Mouse (Mus musculus) small intestine, adult 2 months (tissue): ENCODE measurements around the gene Lipo4. TPM values are rescaled to one million over a fixed set of nuclear protein-coding genes. Genes with fewer than 3 reads are reported as not detected.
"Not testable (repeated sequence)": the region's sequence is repeated elsewhere in the genome, so short reads cannot be mapped to it uniquely, and the experiment has no call there.

ENCODE experiments used
- H3K27ac ChIP-seq: fragments of 200-500 bp; 2 replicates; pipeline ENCODE4 v1.5.1; 2012; ENCODE audit warnings: low read depth, low read length, control low read depth, inconsistent platforms; ENCODE audit not compliant: insufficient read depth
- H3K27me3 ChIP-seq: fragments of 200-500 bp; 2 replicates; pipeline ENCODE4 v1.6.1; 2012; ENCODE audit warnings: mild to moderate bottlenecking, moderate library complexity, low read length, inconsistent platforms; ENCODE audit not compliant: control insufficient read depth, insufficient read depth
- H3K36me3 ChIP-seq: fragments of 200-500 bp; 2 replicates; pipeline ENCODE4 v1.6.1; 2012; ENCODE audit warnings: mild to moderate bottlenecking, low read length, control low read depth, inconsistent platforms; ENCODE audit not compliant: control insufficient read depth, insufficient read depth
- H3K4me1 ChIP-seq: fragments of 200-500 bp; 2 replicates; pipeline ENCODE4 v1.6.1; 2012; ENCODE audit warnings: low read length, inconsistent platforms, mixed read lengths; ENCODE audit not compliant: control insufficient read depth, insufficient read depth, insufficient read length
- H3K4me3 ChIP-seq: fragments of 200-500 bp; 2 replicates; pipeline ENCODE4 v1.5.1; 2012; ENCODE audit warnings: low read depth, mild to moderate bottlenecking, control low read depth, inconsistent platforms, low read length, moderate library complexity
- CTCF ChIP-seq: fragments of 200-500 bp; IDR thresholded peaks from 2 replicates; pipeline ENCODE4 v1.5.1; 2012; ENCODE audit warnings: low read depth, mild to moderate bottlenecking, control low read depth, inconsistent platforms, low read length, moderate library complexity, mixed read lengths; ENCODE audit not compliant: insufficient replicate concordance, insufficient read length; ENCODE audit errors: extremely low read depth
- POLR2A ChIP-seq: fragments of 200-500 bp; IDR thresholded peaks from 2 replicates; pipeline ENCODE4 v1.6.1; 2012; ENCODE audit warnings: low read depth, mild to moderate bottlenecking, control low read depth, inconsistent platforms, low read length, moderate library complexity
- WGBS: fragments of 180-500 bp; shearing (Covaris S2); methylation state at CpG from one replicate; pipeline ENCODE4 v1.1.7; 2018; 5-methylcytosine and 5-hydroxymethylcytosine counted together
- polyA plus RNA-seq: library from polyadenylated mRNA; depleted of rRNA; stranded (reverse); fragments of >200 nt; gene quantifications from 2 replicates; pipeline ENCODE4 v1.2.3, GENCODE M21; 2012; rRNA removed

The Lipo4 gene
- not detected in 2 replicates for polyA plus RNA-seq

DNA sequence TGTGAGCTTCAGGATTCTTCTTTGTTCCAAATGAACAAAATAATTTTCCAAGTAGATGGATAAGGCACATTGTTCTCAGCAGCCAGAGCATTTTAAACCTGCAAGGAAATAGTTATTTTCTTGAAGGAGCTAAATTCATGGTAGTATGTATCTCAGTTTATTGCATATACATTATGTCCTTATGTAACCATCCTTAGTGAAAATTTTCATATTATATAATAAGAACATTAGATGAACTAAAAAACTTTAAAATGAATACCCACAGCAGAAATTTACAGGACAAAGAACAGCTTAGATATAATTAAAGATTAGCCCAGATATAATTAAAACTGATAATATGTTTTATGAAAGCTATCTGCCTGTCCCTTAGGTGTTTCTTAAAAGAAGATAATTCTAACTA lies at the start of gene Lipo4:
Gene Lipo4 (minus strand): TSS at position 101 of the 400 bp plus-strand sequence.
- no peak within 1 kb of the TSS for H3K4me3 ChIP-seq
- TF ChIP-seq CTCF (no peak), POLR2A (no peak)
- no peaks in the 10 kb centered on the region for H3K27me3 ChIP-seq
- no peaks in the 10 kb centered on the region for H3K36me3 ChIP-seq
- no peaks in the 10 kb centered on the region for H3K4me1 ChIP-seq
- H3K27ac ChIP-seq = no peak within 1 kb of the TSS

DNA sequence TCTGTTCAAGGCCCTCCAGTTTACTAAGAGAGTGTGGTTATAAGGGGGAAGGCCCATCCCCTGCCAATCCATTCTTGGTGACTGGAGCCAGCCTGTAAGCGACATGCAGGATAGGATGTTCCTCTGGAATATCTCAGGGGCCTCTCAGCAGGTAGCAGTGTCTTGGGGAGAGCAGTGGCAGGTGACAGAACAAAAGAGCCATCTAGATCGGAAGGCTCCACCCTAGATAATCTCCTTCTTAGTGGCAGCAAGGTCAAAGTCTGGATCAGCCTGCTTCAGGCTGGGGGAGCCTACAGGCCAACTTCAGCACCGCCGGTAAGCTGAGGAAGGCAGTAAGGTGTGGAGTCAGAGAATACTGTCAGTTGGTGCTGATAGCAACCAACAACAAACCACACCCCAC lies 61.2 kb downstream of the Lipo4 start:
- not testable (repeated sequence) for H3K4me1 ChIP-seq, H3K27ac ChIP-seq, H3K27me3 ChIP-seq, H3K4me3 ChIP-seq, H3K36me3 ChIP-seq
- 15% methylated on average over 4 of the region's 4 CpGs for WGBS

DNA sequence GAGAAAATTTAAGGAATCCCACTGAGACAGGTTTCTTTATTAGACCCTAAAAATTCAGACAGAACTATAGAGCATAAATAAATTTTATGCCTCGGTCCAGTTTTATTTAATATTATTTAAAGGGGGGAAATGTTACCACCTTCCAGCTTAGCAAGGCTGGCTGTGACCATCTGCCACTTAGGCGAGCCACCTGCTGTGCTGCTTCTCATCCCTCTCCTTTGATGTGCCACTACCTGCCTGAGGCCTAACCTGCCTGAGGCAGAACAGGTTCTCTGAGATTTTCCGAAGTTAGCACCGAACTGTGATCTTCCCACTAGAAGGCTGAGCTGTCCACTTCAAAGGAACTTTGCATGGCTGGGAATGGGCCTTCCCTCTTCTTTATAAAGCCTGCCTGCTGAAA lies 63.9 kb downstream of the Lipo4 start:
- Histone ChIP-seq H3K36me3 (no peaks in the 10 kb centered on the region), H3K27me3 (no peaks in the 10 kb centered on the region), H3K4me3 (no peak overlapping the region), H3K4me1 (no peaks in the 10 kb centered on the region), H3K27ac (no peak overlapping the region)
- WGBS = 75% methylated on average over 4 of the region's 4 CpGs
- TF ChIP-seq CTCF = no peak
- TF ChIP-seq POLR2A = no peak

Other genes with a start within 250 kb of the Lipo4 start
- gene Rnls, start 125.5 kb downstream of the Lipo4 start, polyA plus RNA-seq = 0.34 and 1.1 TPM in 2 replicates
- gene Gm8978, start 107.5 kb upstream of the Lipo4 start, polyA plus RNA-seq = not detected in 2 replicates
- not detected in 2 replicates for gene Lipo2, start 233.6 kb upstream of the Lipo4 start, polyA plus RNA-seq
- gene Lipo3, start 244.2 kb upstream of the Lipo4 start, polyA plus RNA-seq = 2.0 and 2.8 TPM in 2 replicates